Mouse (Mus musculus): ENCODE results near the gene Zfp352. TPM values are rescaled to one million over a fixed set of nuclear protein-coding genes. Genes with fewer than 3 reads are reported as not detected.
"Not testable (repeated sequence)": the region's sequence is repeated elsewhere in the genome, so short reads cannot be mapped to it uniquely, and the experiment has no call there.

Gene Zfp352
- total RNA-seq (2014; rRNA removed) (not detected in 2 replicates), polyA plus RNA-seq (2015; fragmentation: Nextera tagmentation; extraction: Ambion mirVana) (not detected in 2 replicates)

GRCm38 (mm10) chr4:90218520-90218919 is at the start of gene Zfp352:
Gene Zfp352, plus strand, starts transcription at chr4:90218820.
- no peaks in the 10 kb centered on the region for H3K4me1 ChIP-seq (ENCODE audit: insufficient read depth)
- H3K36me3 ChIP-seq (ENCODE audit: insufficient read depth), result no peaks in the 10 kb centered on the region
- no peak within 1 kb of the TSS for H3K4me2 ChIP-seq (ENCODE audit: low read depth)
- no peak within 1 kb of the TSS for H3K4me3 ChIP-seq (ENCODE audit: low read depth, low read length)
- WGBS, result 88% methylated on average over 2 of the region's 2 CpGs
- ATAC-seq, result no peak
- no peak for DNase-seq
- H3K27ac ChIP-seq (ENCODE audit: low read depth, low read length), result no peak within 1 kb of the TSS
- no peak within 1 kb of the TSS for H3K9ac ChIP-seq
- H3K9me3 ChIP-seq (ENCODE audit: low read length), result no peaks in the 10 kb centered on the region
- H3K27me3 ChIP-seq (ENCODE audit: insufficient read depth, low read length), result no peaks in the 10 kb centered on the region
- no peak for TF ChIP-seq CTCF (IDR thresholded peaks at IDR 0.05; ENCODE audit: low read depth)

- H3K4me1 ChIP-seq (ENCODE audit: insufficient read depth), result no peaks in the 10 kb centered on the region
- no peak overlapping the region for H3K4me3 ChIP-seq (ENCODE audit: low read depth, low read length)
- TF ChIP-seq CTCF (IDR thresholded peaks at IDR 0.05; ENCODE audit: low read depth), result peak; percentile 87
- H3K27me3 ChIP-seq (ENCODE audit: insufficient read depth, low read length), result no peaks in the 10 kb centered on the region
- no peak overlapping the region for H3K4me2 ChIP-seq (ENCODE audit: low read depth)
- H3K27ac ChIP-seq (ENCODE audit: low read depth, low read length), result no peak overlapping the region
- ATAC-seq (peak; percentile 86), DNase-seq (peak; percentile 82)
- 86% methylated on average over 3 of the region's 3 CpGs for WGBS
- no peaks in the 10 kb centered on the region for H3K36me3 ChIP-seq (ENCODE audit: insufficient read depth)
- H3K9ac ChIP-seq, result no peak overlapping the region
- H3K9me3 ChIP-seq (ENCODE audit: low read length), result no peaks in the 10 kb centered on the region
Measured at GRCm38 (mm10) chr4:90170890-90171483, 47.6 kb upstream of the Zfp352 start.

- Histone ChIP-seq H3K9me3 (ENCODE audit: low read length) (no peaks in the 10 kb centered on the region), H3K36me3 (ENCODE audit: insufficient read depth) (no peaks in the 10 kb centered on the region), H3K4me3 (ENCODE audit: low read depth, low read length) (no peak overlapping the region), H3K4me1 (ENCODE audit: insufficient read depth) (no peaks in the 10 kb centered on the region), H3K9ac (no peak overlapping the region), H3K4me2 (ENCODE audit: low read depth) (no peak overlapping the region), H3K27ac (ENCODE audit: low read depth, low read length) (no peak overlapping the region), H3K27me3 (ENCODE audit: insufficient read depth, low read length) (no peaks in the 10 kb centered on the region)
- no peak for ATAC-seq
- 80% methylated on average over 1 of the region's 1 CpGs for WGBS
- no peak for DNase-seq
- TF ChIP-seq CTCF (IDR thresholded peaks at IDR 0.05; ENCODE audit: low read depth), result no peak
Measured at GRCm38 (mm10) chr4:90174036-90174435, 44.6 kb upstream of the Zfp352 start.

- H3K4me1 ChIP-seq (ENCODE audit: insufficient read depth), result no peaks in the 10 kb centered on the region
- DNase-seq (no peak), ATAC-seq (no peak)
- 84% methylated on average over 5 of the region's 5 CpGs for WGBS
- no peaks in the 10 kb centered on the region for H3K27me3 ChIP-seq (ENCODE audit: insufficient read depth, low read length)
- no peak overlapping the region for H3K4me2 ChIP-seq (ENCODE audit: low read depth)
- H3K9ac ChIP-seq, result no peak overlapping the region
- no peaks in the 10 kb centered on the region for H3K36me3 ChIP-seq (ENCODE audit: insufficient read depth)
- no peak overlapping the region for H3K27ac ChIP-seq (ENCODE audit: low read depth, low read length)
- H3K4me3 ChIP-seq (ENCODE audit: low read depth, low read length), result no peak overlapping the region
- no peak for TF ChIP-seq CTCF (IDR thresholded peaks at IDR 0.05; ENCODE audit: low read depth)
- H3K9me3 ChIP-seq (ENCODE audit: low read length), result no peaks in the 10 kb centered on the region
Measured at GRCm38 (mm10) chr4:90203421-90203820, 15.2 kb upstream of the Zfp352 start.

- H3K4me1 ChIP-seq (ENCODE audit: insufficient read depth), result no peaks in the 10 kb centered on the region
- H3K4me2 ChIP-seq (ENCODE audit: low read depth), result no peak overlapping the region
- 25% methylated on average over 1 of the region's 1 CpGs for WGBS
- DNase-seq, result no peak
- no peak for ATAC-seq
- H3K27ac ChIP-seq (ENCODE audit: low read depth, low read length), result no peak overlapping the region
- H3K27me3 ChIP-seq (ENCODE audit: insufficient read depth, low read length), result no peaks in the 10 kb centered on the region
- H3K9ac ChIP-seq, result no peak overlapping the region
- H3K9me3 ChIP-seq (ENCODE audit: low read length), result no peaks in the 10 kb centered on the region
- H3K36me3 ChIP-seq (ENCODE audit: insufficient read depth), result no peaks in the 10 kb centered on the region
- H3K4me3 ChIP-seq (ENCODE audit: low read depth, low read length), result no peak overlapping the region
- TF ChIP-seq CTCF (IDR thresholded peaks at IDR 0.05; ENCODE audit: low read depth), result no peak
Measured at GRCm38 (mm10) chr4:90211475-90211874, 7.1 kb upstream of the Zfp352 start.

- H3K4me3 ChIP-seq (ENCODE audit: low read depth, low read length), result no peak overlapping the region
- ATAC-seq (no peak), DNase-seq (no peak)
- TF ChIP-seq CTCF (IDR thresholded peaks at IDR 0.05; ENCODE audit: low read depth), result no peak
- H3K9ac ChIP-seq, result no peak overlapping the region
- H3K27ac ChIP-seq (ENCODE audit: low read depth, low read length), result no peak overlapping the region
- H3K9me3 ChIP-seq (ENCODE audit: low read length), result no peaks in the 10 kb centered on the region
- H3K36me3 ChIP-seq (ENCODE audit: insufficient read depth), result no peaks in the 10 kb centered on the region
- 65% methylated on average over 3 of the region's 3 CpGs for WGBS
- H3K4me2 ChIP-seq (ENCODE audit: low read depth), result no peak overlapping the region
- H3K27me3 ChIP-seq (ENCODE audit: insufficient read depth, low read length), result no peaks in the 10 kb centered on the region
- no peaks in the 10 kb centered on the region for H3K4me1 ChIP-seq (ENCODE audit: insufficient read depth)
Measured at GRCm38 (mm10) chr4:90212076-90212475, 6.5 kb upstream of the Zfp352 start.

- WGBS, result 97% methylated on average over 5 of the region's 5 CpGs
- H3K27ac ChIP-seq (ENCODE audit: low read depth, low read length); H3K36me3 ChIP-seq (ENCODE audit: insufficient read depth); ATAC-seq; H3K9ac ChIP-seq; H3K4me3 ChIP-seq (ENCODE audit: low read depth, low read length); H3K4me2 ChIP-seq (ENCODE audit: low read depth); H3K27me3 ChIP-seq (ENCODE audit: insufficient read depth, low read length); DNase-seq; H3K9me3 ChIP-seq (ENCODE audit: low read length); H3K4me1 ChIP-seq (ENCODE audit: insufficient read depth): not testable (repeated sequence)
Measured at GRCm38 (mm10) chr4:90235646-90236045, 17.0 kb downstream of the Zfp352 start.
